Mouse (Mus musculus) heart, adult 8-10 months (tissue): ENCODE measurements at regions not wholly inside any gene's neighbourhood (a gene's known extent, or its start where the extent isn't known, plus 50 kb on each side); places are given as distances from the start of the nearest gene placed in this dataset.

Experiments
- DNase-seq: peaks from one replicate; pipeline ENCODE4 v3.0.0; 2022; ENCODE audit warnings: low spot score

- DNase-seq = no peak
These were observed 411.9 kb upstream of the Gm765 start for GRCm38 (mm10) chr6:98754487-98754886.

GRCm38 (mm10) chr6:98748618-98749017 lies 406.1 kb upstream of the Gm765 start:
- DNase-seq = no peak

DNA sequence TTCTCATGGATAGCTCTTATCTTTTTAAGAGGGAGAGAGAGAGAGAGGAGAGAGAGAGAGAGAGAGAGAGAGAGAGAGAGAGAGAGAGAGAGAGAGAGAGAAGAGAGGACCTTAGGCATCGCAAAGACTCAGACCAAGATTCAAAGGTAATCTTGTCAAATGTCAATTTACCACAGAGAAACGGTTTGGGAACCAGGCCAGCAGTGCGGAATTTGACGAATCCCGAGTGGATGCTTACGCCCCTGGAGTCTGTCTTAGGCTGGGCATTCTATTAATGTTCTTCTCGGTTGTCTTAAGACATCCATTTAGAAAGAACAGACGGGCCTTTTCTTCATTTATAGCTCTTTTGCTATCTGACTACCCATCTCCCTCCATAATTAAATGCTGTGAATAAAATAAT lies 404.4 kb upstream of the Gm765 start:
- no peak for DNase-seq

- DNase-seq = no peak
These were observed 397.9 kb upstream of the Gm765 start for GRCm38 (mm10) chr6:98740447-98740846.

DNA sequence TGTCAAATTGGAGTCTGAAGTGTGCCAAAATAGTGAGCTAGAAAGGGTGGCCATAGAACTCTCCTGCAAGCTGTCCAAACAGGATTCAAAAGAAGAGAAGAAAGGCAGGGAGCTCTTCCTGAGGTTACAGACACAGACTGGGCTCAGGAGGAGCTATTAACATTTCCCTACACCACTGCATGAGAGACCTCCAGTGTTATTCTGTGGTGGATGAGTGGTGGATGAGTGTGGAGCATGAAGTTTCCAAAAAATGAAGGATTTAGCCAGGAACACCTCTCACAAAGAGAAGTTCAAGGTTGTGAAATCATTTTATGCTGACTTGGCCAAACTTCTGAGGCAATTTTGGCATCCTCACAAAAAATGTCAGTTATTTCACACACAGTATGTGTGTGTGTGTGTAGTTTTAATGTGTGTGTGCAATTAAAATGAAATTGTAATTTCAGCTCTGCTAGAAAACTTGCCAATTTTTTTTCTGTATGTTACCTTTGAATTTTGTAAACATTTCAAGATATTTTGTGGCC lies 388.5 kb upstream of the Gm765 start:
- DNase-seq = no peak

DNA sequence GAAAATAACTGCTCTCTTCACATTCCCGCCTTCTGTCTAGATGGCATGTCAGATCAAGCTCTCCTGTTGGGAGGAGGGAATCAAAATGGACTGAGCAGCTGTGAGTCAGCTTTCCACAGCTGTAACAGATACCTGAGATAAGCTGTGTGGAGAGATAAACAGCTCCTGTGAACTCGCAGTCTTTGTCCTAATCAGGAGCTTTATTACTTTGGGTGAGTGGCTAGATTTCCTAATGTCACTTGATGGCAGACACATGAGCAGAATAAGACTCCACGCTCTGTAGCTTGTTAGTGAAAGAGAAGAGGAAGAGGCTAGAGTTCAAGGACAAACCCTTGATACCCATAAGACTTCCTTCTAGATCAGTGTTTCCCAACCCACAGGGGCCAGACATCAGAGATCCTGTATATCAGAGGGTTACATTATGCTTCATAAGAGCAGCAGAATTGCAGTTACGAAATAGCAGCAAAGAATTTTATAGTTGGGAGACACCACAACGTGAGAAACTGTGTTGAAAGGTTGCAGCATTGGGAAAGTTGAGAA lies 384.1 kb upstream of the Gm765 start:
- DNase-seq = no peak

GRCm38 (mm10) chr6:98704887-98705622 lies 362.5 kb upstream of the Gm765 start:
- DNase-seq = no peak

GRCm38 (mm10) chr6:98697571-98697970 lies 355.0 kb upstream of the Gm765 start:
- DNase-seq = no peak

DNA sequence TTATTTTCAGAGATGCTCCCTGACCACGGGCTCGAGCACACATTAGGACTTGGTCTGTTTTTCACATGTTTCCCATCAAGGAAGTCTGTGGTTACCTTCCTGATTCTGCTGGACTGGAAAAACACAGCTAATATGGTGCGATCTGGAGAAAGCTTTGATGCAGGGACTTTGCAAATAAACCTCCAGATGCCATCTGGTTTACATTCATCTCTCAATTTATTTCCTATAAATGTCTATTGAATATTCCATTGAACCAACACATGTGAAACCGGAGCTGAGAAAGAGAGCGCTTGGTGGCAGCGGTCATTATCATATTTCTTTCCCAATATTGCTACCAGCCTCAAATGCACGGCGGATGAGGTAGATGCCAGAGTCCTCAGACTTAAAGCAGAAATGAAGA lies 350.9 kb upstream of the Gm765 start:
- DNase-seq = no peak

DNA sequence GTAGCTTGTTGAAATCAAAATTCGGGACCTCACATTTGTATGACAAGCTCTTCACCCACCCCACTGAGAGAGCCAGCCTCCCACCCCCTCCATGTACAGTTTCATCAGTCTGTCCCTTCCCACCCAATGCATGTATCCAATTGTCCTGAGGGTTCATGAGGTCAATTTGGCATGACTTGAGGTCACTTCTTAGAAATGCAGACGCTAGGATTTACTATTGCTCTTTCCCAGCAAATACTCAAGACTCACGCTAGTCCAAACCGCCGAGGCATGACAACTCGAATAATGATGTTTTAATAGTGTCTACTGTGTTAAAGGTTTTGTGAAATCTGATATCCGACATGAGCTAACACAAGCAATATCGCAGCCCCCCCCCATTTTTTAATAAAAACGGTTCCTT lies 347.6 kb upstream of the Gm765 start:
- no peak for DNase-seq

GRCm38 (mm10) chr6:98689395-98689794 lies 346.8 kb upstream of the Gm765 start:
- DNase-seq = no peak

DNA sequence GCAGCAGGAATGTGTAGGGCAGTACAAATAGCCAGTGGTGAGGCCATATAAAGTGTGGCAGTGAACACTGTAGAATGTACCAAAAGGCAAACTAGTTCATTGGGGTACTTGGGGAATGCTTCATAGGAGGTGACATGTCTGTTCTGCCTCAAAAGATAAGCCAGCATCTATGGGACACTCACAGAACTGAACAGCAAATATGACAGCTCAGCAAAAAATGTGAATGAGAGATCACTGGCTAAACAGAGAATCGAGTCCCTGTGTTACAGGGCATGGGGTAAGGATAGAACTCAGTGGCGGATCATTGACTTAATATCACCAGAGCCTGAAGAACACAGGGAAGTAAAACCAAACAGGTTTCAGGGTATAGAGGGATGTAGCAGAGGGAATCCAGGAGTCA lies 346.1 kb upstream of the Gm765 start:
- no peak for DNase-seq

DNA sequence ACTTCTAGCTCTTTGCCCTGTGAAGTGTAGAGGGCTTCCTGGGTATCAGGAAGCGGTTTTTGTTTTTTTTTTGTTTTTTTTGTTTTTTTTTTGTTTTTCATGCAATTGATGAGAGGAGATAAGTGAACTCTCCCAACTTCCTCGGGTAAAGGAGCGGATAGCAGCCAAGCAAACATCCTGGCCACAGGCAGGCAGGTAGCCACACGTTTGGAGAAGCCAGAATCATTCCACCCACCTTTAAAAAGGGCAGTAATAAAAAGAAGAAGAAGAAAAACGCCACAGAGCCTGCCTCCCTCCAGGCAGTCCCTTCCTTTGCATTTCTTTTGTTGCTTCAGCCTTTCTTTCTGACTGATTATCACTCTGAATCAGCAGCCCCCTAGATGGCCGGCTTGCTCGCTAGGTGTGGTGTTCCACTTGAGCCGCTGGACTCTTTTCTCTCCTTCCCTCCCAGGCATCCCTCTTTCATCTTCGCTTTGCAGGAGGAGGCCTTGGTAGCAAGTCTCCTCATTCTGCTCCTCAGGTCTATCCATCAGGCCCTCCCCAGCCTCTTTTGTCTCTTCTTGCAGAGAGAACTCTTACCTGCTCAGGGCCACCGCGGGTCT lies 323.9 kb upstream of the Gm765 start:
- DNase-seq = no peak

- no peak for DNase-seq
These were observed 309.3 kb upstream of the Gm765 start for GRCm38 (mm10) chr6:98651827-98652226.

DNA sequence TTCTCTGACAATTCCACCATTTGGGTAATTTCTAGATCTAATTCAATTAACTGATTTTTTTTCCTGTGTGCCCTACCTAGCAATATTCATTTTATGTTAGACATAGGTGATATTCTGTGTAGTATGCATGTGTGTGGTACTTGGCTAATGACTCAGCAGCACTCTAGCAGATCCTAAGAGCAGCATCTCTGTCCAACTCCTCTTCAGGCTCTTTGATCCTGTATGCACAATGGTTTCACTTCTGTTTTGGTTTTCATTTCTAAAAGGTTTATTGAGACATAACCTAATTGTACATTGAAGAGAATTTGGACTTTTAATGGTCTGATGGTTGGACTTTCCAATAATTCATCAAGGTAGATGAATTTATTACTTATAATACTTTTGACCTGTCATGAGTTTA lies 308.8 kb upstream of the Gm765 start:
- DNase-seq = no peak

DNA sequence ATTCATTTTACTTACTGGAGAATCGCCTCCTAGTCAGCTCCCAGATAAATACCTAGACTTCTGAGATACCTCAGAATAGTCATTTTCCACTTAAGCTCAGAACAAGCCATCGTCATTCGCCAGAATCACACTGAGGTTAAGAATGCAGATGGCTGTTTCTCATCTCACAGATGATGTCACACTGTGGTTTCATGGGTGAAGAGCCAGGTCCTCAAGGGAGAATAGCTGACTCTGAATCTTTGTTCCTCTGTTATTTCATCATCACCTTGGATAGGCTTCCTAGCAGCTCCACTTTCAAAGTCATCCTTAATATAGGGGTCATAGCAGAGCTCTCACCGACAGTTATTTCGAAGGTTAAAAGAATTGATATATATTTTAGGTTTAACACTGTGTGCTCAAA lies 297.8 kb upstream of the Gm765 start:
- no peak for DNase-seq

DNA sequence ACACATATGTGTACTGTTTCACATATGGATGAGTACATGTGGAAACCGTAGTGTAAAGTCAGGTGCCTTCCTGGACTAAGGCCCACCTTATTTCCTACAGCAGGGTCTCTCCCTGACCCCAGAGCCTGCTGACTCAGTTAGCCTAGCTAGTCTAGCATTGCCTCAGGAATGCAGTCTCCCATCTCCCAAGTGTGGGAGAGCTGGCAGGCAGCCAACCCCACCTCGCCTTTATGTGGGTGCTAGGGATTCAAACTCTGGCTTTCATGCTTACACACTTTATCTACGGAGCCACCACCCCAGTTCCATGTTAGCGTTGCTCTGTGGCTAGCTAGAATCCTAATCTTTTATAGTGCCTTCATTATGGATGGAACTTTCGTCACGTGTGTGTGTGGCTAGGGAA lies 293.3 kb upstream of the Gm765 start:
- DNase-seq = no peak

- no peak for DNase-seq
These were observed 289.9 kb upstream of the Gm765 start for GRCm38 (mm10) chr6:98632278-98633063.

DNA sequence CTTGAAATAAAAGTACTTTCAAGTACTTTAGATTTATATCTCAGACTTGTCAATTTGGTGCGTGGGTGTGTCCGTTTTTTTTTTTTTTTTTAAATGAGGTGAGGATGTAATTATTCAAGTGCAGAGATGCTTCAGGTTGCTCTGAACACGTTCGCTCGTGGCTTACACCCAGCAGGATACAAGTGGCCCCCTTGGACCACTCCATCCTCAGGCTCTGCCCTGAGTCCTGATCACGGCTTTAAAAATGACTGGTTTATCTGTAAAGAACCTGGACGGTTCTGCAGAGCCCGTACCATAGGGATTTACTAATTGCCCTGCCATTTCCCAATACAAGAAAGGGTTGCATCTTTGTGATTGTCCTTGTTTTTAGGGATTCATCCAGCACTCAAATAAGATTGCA lies 288.7 kb upstream of the Gm765 start:
- no peak for DNase-seq

DNA sequence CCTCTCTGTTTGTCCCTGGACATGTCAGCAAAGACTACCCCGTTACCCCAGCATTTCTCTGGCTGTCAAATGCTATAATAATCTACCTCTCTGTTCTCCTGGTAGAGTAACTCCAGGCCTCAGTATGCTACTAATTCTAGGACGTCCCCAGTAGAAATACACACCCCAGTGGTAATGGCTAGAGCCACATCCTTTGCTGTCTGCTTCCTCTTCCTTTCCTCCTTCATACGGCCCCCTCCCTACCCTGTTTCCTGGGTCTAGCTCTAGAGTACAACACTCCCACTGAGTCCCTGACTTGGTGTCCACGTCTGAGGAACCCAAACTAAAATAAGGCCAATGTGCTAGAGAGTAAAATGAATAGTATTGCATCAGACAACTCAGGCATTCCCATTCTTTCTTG lies 287.1 kb upstream of the Gm765 start:
- no peak for DNase-seq

GRCm38 (mm10) chr6:98626435-98626834 lies 283.9 kb upstream of the Gm765 start:
- DNase-seq = no peak

DNA sequence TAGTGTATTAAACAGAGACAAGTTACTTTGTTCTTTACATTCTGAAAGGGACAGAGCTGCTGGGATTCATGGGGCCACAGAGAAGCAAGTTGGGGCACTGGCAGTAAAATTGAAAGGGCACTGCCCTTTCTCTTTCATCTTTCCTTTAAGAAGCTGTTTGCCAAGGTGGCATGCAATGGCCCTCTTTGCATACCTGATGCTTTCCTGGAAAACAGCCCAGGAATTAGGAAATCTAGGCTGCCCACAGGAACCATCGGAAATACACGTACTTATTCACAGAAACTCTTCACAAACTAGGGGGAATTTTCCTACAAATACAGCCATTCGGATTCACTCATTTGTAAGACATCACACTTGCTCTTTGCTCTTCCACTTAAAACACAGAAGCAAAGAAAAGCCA lies 278.3 kb upstream of the Gm765 start:
- DNase-seq = no peak
